Mouse (Mus musculus) liver, embryonic 14.5 days (tissue): ENCODE results near the gene Xrn1.

Experiments
- CTCF ChIP-seq: IDR thresholded peaks from 2 replicates; pipeline ENCODE4 v1.5.1; 2016; ENCODE audit warnings: antibody characterized with exemption, low read depth, control low read depth
- EP300 ChIP-seq: IDR thresholded peaks from 2 replicates; pipeline ENCODE4 v1.6.1; 2016; ENCODE audit warnings: antibody characterized with exemption, low read depth

DNA sequence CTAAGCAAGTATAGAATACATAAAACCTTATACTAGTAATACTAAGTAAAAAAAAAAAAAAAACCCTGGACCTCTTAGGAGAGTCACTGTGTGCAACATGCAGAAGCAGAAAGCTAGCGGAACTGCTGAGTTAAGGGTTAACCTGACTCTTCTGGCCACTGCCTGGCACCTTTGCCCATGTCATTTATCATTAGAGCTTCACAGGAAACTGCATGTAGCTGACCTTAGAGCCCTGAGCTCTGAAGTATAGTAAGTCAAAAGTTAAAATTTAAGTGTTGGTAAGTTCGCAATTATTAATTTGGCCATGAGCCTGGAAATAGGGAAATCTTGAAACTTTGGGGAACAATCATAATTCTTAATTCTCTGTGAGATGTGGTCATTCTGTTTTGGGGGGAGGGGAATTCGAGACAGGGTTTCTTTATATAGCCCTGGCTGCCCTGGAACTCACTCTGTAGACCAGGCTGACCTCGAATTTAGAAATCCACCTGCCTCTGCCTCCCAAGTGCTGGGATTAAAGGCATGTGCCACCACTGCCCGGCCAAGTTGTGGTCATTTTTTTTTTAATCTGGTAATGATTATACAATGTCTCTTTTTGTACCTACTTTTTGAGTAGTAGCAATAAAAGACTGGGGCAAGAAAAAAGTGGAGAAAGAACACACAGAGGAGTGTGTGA, 109.4 kb downstream of the Xrn1 start:
- TF ChIP-seq CTCF (no peak), EP300 (no peak)
